Mouse (Mus musculus) naive thymus-derived CD4-positive, alpha-beta T cell, adult 5 months (primary cell): Measurements from ENCODE around the gene Rrp8. TPM values are rescaled to one million over a fixed set of nuclear protein-coding genes. Genes with fewer than 3 reads are reported as not detected.

ENCODE experiments used
- polyA plus RNA-seq: library from polyadenylated mRNA; unstranded; fragments of 100-300 nt; shearing (Covaris generic); gene quantifications from one replicate; pipeline ENCODE4 v1.2.1, GENCODE M21; 2017

The Rrp8 gene
- 30.1 TPM for polyA plus RNA-seq

DNA sequence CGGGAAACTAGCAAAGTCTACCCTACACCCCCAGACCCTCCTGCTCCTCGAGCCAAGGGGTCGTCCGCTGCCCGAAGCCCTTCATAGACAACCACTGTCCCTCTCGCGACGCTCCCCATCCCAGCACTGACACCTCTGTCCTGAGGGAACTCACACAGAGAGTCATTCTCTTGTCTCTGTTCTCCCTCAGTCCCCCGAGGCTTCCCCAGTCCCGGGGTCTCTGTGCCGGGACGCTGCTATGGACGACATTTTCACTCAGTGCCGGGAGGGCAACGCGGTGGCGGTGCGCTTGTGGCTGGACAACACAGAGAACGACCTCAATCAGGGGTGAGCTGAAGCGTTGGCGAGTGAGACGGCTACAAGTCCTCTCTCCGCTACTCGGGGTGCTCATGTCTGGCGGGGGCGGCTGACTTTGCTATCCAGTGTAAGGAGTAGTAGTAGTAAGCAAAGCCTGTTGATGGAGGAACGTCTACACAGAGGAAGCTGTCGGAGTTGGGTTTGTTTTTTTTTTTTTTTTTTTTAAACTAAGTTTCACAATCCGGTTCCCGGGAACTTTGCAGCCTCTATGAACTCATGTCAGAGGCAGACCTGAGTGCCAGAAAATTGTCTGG, at the start of gene Rrp8:
Gene Rrp8 (minus strand): TSS at position 475 of the 611 bp plus-strand sequence.

DNA sequence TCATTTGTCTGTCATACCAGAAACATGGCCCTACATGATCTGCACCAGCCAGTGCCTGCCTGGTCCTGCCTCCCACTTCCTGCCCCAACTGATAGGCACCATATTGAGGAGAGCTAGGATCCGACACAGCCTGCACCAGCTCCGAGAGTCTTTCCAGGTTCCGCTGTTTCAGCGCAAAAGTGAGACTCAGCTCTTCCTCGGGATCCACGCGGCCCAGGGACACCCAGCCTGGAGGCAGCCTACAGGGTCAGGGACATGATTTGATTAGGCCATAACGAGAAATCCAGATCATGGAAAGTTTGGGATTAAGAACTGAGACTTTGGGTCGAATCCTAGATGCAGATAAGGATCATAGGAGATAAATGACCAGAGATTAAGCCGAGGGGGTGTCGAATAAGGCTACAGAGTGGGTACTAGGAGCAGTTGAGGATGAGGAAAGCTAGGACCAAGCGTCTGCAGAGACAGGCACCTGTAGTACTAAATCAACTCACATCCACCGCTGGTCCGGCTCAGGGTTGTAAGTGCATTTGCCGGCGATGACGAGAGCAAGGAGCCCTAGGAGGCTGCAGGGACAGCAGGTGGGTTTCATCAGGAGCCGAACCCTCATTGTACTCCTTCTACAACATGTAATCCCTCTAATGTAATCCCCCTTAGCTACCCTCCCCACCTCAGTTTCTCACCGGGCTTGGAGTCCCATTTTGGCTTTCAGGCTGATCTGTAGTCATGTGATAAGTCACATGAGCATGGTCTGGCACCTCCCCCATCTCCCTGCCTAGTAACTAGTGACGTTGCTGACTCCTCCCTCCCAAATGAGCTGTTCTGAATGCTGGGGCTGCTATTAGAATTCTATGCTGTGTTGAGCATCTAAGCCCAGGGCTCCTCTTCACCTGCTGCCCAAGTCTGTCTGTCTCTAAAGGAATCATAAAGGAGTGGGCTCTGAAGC, 14.6 kb upstream of the Rrp8 start, which contains the start of gene Tpp1:
Gene Tpp1 (minus strand): TSS at position 745 of the 943 bp plus-strand sequence.

DNA sequence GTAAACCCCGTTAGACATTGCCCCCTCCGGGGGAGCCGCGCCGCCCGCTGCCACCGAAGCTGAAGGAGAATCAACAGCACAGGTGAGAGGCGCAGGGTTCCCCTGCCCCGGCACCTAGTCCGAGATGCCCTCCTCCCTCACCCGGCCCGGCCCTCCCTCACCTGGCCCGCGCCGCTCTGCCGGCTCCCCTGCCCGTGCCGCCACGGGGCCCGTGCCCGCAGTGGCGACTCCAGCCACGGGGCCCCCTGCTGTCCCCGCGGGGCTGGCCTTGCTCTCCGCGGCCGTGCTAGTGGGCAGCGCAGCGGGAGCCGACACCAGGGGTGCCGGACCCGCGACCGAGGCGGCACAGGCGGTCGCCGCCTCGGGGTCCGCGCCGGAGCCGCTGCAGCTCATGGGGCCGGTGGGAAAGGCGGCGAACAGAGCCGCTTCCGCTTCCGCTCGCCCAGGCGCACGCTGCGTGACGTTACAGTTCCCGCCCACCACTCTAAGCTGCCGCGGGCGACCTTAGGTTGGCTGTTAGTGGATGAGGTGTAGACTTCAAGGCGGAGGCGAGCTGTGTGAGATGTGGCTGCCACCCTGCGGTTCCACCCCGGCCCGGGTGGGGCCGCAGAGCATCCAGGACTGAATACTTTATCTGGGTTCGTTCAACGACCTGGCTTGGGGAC, 6.9 kb upstream of the Rrp8 start, which contains the start of gene Taf10:
Gene Taf10 (minus strand): TSS at position 436 of the 665 bp plus-strand sequence.

DNA sequence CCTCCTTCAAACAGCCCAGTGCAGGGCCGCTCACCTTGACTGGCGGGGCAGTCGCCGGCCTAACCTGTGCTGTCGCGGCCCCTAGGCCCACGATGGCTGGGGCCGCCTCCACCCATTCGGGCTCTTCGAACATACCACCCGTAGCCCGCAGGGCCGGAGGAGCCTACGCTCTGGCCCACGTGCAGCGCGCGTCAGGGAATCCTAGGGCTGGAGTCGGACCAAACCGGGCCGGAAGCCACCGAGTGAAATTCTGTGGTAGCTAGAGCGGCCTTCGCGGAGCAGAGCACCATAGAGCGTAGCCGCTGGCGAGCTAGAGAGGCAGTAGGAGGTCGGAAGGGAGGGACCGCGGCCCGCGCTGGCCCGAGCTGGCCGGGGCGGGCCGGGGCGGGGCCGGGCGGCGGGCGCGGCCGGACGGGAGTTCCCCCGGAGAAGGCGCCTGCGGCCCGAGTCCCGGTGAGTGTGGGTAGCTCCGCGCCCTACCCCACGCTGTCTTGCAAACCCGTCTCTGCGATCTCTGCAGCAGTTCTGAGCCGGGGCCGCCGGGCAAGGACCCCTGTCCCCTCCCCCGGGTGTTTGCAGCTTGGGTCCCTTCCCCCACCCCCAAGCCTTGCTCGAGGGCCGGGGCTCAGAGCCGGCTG, 802 bp downstream of the Rrp8 start, which contains the start of gene Ilk:
Gene Ilk (plus strand): TSS at position 329 of the 638 bp plus-strand sequence.

Other genes with a start within 250 kb of the Rrp8 start
- gene Smpd1, start 183.0 kb downstream of the Rrp8 start, polyA plus RNA-seq: 16.7 TPM
- gene Apbb1, start 155.7 kb downstream of the Rrp8 start, polyA plus RNA-seq: 1.8 TPM
- gene Hpx, start 137.2 kb downstream of the Rrp8 start, polyA plus RNA-seq: not detected
- gene Trim3, start 103.8 kb downstream of the Rrp8 start, polyA plus RNA-seq: 11.9 TPM
- 127 TPM for gene Timm10b, start 97.3 kb downstream of the Rrp8 start, polyA plus RNA-seq
- 13.5 TPM for gene Arfip2, start 97.0 kb downstream of the Rrp8 start, polyA plus RNA-seq
- 9.3 TPM for gene Gm45799, start 96.8 kb downstream of the Rrp8 start, polyA plus RNA-seq
- gene Dnhd1, start 86.6 kb downstream of the Rrp8 start, polyA plus RNA-seq: 4.0 TPM
- gene Ilk, start 793 bp downstream of the Rrp8 start, polyA plus RNA-seq: 182 TPM
- gene Taf10, start 7.0 kb upstream of the Rrp8 start, polyA plus RNA-seq: 266 TPM
- gene Tpp1, start 14.8 kb upstream of the Rrp8 start, polyA plus RNA-seq: 88.3 TPM
- gene Dchs1, start 50.3 kb upstream of the Rrp8 start, polyA plus RNA-seq: not detected
- 51.9 TPM for gene Mrpl17, start 73.7 kb upstream of the Rrp8 start, polyA plus RNA-seq
- 28.3 TPM for gene Gm4070, start 216.6 kb upstream of the Rrp8 start, polyA plus RNA-seq